Mouse (Mus musculus) midbrain, embryonic 16.5 days (tissue): ENCODE results near the gene Scnm1. TPM values are rescaled to one million over a fixed set of nuclear protein-coding genes. Genes with fewer than 3 reads are reported as not detected.

Source experiments
- ATAC-seq: fragments of 200-750 bp; cut with Nextera tagmentation; 2 replicates; pipeline ENCODE4 v1.8.0; 2017; ENCODE audit warnings: moderate TSS enrichment
- H3K27ac ChIP-seq: fragments of 300-500 bp; sonication (generic); 2 replicates; pipeline ENCODE4 v1.5.1; 2014; ENCODE audit warnings: mild to moderate bottlenecking, low read length, mixed read lengths
- H3K27me3 ChIP-seq: fragments of 300-500 bp; sonication (generic); 2 replicates; pipeline ENCODE4 v1.6.1; 2014; ENCODE audit warnings: low read depth, low read length, mixed read lengths; ENCODE audit not compliant: control insufficient read depth, insufficient read depth
- H3K36me3 ChIP-seq: fragments of 300-500 bp; sonication (generic); 2 replicates; pipeline ENCODE4 v1.6.1; 2014; ENCODE audit warnings: mild to moderate bottlenecking, low read length, moderate library complexity, mixed read lengths; ENCODE audit not compliant: control insufficient read depth, insufficient read depth
- H3K4me1 ChIP-seq: fragments of 300-500 bp; sonication (generic); 2 replicates; pipeline ENCODE4 v1.6.1; 2014; ENCODE audit warnings: mild to moderate bottlenecking, low read length, mixed read lengths; ENCODE audit not compliant: control insufficient read depth, insufficient read depth
- H3K4me2 ChIP-seq: fragments of 300-500 bp; sonication (generic); 2 replicates; pipeline ENCODE4 v1.6.1; 2014; ENCODE audit warnings: mild to moderate bottlenecking, low read length, mixed read lengths
- H3K4me3 ChIP-seq: fragments of 300-500 bp; sonication (generic); 2 replicates; pipeline ENCODE4 v1.5.1; 2014; ENCODE audit warnings: low read depth, mild to moderate bottlenecking, low read length, moderate library complexity, mixed read lengths
- H3K9ac ChIP-seq: fragments of 300-500 bp; sonication (generic); 2 replicates; pipeline ENCODE4 v1.6.1; 2014; ENCODE audit warnings: low read depth, low read length, mixed read lengths
- H3K9me3 ChIP-seq: fragments of 300-500 bp; sonication (generic); replicated peaks from 2 replicates; pipeline ENCODE4 v1.6.1; 2014; ENCODE audit warnings: mild to moderate bottlenecking, low read length, mixed read lengths; ENCODE audit not compliant: control insufficient read depth, poor library complexity, severe bottlenecking
- WGBS: fragments of 180-500 bp; shearing (Covaris S2); extraction: QIAGEN DNeasy Blood & Tissue Kit; methylation state at CpG from one replicate; pipeline ENCODE4 v1.1.7; 2014; 5-methylcytosine and 5-hydroxymethylcytosine counted together
- polyA plus RNA-seq: library from polyadenylated mRNA; unstranded; fragments of >200 nt; fragmentation: Nextera tagmentation; extraction: Ambion mirVana; gene quantifications from 2 replicates; pipeline ENCODE4 v1.2.1, GENCODE M21; 2015

Gene Scnm1
- polyA plus RNA-seq, 1 experiment from 2014 or later: 79.5 TPM

DNA sequence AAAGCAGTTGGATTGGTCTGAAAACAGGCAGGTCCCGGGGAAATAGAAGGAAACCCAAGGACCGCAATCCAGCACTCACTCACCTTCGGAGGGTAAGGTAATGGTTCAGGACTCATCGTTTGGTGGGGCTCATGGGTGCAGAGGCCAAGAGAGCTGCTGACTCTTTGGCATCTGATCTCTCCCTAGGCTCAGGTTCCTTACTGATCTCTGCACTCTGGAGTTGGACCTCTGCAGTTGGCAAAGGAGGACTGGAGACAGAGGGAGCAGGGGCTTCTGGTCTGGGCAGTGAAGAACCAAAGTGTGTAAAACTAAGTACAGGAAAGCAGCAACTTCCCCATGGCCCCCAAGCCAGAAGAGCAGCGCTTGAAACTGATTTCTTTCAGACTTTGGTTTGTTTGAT, 3.7 kb downstream of the Scnm1 start:
- no peak overlapping the region for H3K9ac ChIP-seq
- ATAC-seq: no peak
- no peaks in the 10 kb centered on the region for H3K9me3 ChIP-seq
- H3K4me3 ChIP-seq: no peak overlapping the region
- peaks cover 8% of the 10 kb centered on the region for H3K4me1 ChIP-seq
- 95% methylated on average over 5 of the region's 5 CpGs for WGBS
- no peak overlapping the region for H3K4me2 ChIP-seq
- 0 out of 2 replicates have a peak, but pooled peaks cover 2% of the 10 kb centered on the region for H3K36me3 ChIP-seq
- no peaks in the 10 kb centered on the region for H3K27me3 ChIP-seq
- H3K27ac ChIP-seq: no peak overlapping the region

DNA sequence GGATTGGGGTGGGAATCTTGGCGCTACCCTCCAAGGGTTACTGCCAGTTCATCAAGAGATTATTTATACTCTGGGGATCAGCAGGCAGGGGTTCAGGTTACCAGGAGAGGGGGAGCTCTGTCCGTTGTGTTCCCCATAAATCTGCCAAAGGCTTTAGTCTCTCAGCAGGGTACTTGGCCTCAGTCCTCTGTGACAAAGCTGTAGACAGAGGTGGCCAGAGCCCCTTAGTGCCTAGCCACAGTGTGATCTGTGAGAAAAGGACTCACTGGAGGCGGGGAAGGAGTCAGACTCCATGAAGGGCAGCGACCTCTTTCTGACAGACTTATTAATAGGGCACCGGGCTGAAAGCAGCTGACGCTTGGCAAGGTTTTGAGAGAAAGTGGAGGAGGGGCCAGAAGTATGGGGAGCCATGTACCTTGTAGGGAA, 4.6 kb downstream of the Scnm1 start:
- ATAC-seq: no peak
- peaks cover 6% of the 10 kb centered on the region for H3K4me1 ChIP-seq
- 0 out of 2 replicates have a peak, but pooled peaks cover 2% of the 10 kb centered on the region for H3K36me3 ChIP-seq
- no peaks in the 10 kb centered on the region for H3K9me3 ChIP-seq
- 46% methylated on average over 6 of the region's 6 CpGs for WGBS
- H3K4me2 ChIP-seq: no peak overlapping the region
- H3K9ac ChIP-seq: no peak overlapping the region
- no peaks in the 10 kb centered on the region for H3K27me3 ChIP-seq
- no peak overlapping the region for H3K4me3 ChIP-seq
- H3K27ac ChIP-seq: no peak overlapping the region

DNA sequence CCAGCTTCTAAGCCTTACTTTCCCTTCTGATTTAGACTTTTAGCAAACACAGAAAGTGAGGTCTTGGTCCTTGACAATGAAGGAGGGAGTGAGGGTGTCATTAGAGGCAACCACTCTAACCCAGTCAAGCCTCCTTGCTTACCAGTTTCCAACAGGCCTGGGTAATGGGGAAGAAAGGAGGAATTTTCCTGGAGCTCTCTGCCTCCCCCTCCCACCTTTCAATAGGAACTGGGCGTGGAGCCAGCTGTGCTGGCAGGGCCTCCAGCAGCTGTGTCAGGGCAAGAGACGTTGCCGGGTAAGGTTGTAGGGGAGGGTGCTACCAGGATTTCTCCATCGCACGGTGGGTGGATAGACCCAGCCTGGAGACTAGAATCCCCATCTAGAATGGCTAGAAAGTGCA, 8.8 kb downstream of the Scnm1 start:
- no peaks in the 10 kb centered on the region for H3K9me3 ChIP-seq
- H3K9ac ChIP-seq: no peak overlapping the region
- H3K27ac ChIP-seq: no peak overlapping the region
- no peaks in the 10 kb centered on the region for H3K27me3 ChIP-seq
- H3K36me3 ChIP-seq: peaks cover 25% of the 10 kb centered on the region
- 30% methylated on average over 5 of the region's 5 CpGs for WGBS
- H3K4me2 ChIP-seq: no peak overlapping the region
- ATAC-seq: no peak
- H3K4me1 ChIP-seq: no peaks in the 10 kb centered on the region
- H3K4me3 ChIP-seq: no peak overlapping the region

DNA sequence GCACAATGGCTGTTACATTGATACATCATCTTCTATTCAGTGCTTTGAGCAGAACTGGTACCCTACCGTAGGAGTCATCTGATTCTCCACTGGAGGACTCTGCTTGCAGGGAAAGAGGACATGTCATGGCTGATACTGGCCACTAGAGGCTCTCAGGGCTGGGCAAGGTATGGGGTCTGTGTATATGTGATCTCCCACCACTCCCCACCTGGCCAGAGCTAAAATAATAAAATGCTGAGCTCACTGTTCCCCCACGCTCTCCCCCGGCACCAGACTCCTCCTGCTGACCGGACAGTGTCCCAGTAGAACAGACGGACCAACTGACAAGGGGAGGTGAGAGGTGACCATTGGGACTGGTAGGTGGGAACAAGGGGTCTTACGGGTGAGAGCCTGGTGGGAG, 9.6 kb downstream of the Scnm1 start, which contains the start of gene Tmod4:
Gene Tmod4, plus strand, starts transcription at position 231 of the 400 bp plus-strand sequence.
- Histone ChIP-seq H3K4me2 (no peak within 1 kb of the TSS), H3K27me3 (no peaks in the 10 kb centered on the region), H3K36me3 (peaks cover 31% of the 10 kb centered on the region), H3K9me3 (no peaks in the 10 kb centered on the region), H3K27ac (no peak within 1 kb of the TSS), H3K9ac (no peak within 1 kb of the TSS), H3K4me3 (no peak within 1 kb of the TSS), H3K4me1 (no peaks in the 10 kb centered on the region)
- 64% methylated on average over 6 of the region's 6 CpGs for WGBS
- ATAC-seq: peak; percentile 15; the same call in 1 of the 2 replicates

DNA sequence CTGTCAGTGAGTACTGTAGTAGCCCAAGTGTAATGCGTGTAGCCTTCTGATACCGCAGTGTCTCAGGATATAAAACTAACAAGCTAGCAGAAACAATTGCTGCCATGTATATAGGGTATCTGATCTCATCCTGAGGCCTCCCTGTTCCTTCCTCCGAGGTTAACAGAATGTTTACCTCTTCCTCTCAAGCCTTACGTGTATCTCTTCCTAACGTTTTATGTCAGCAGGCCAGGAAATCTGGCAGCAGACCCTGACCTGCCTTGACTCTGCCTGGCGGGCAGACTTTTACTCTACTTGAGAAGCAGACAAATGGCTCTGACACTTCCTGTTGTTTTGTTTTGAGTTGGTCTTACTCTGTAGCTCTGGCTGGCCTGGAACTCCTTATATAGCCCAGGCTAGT, 12.2 kb downstream of the Scnm1 start:
- peaks cover 36% of the 10 kb centered on the region for H3K36me3 ChIP-seq

DNA sequence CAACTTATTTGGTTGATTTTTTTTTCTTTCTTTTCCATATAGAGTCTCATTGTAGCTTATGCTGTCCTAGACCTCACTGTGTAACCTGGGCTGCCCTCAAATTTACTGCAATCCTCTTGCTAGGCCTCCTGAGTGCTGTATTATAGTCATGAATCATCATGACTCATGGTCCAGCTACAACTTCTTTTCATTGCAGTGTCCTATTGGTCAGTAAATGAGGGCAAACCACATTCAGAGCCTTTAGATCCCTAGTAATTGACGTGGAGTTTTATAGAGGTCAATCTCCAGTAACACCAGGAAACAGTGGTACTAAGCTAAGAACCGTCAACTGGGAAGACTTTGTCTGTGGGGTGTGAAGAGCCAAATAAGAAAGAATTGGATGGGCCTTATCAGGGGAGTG, 16.1 kb downstream of the Scnm1 start:
- ATAC-seq: no peak
- no peaks in the 10 kb centered on the region for H3K27me3 ChIP-seq
- H3K4me1 ChIP-seq: peaks cover 1% of the 10 kb centered on the region; the same call in 1 of the 2 replicates
- H3K9me3 ChIP-seq: no peaks in the 10 kb centered on the region
- WGBS: 94% methylated on average over 2 of the region's 2 CpGs
- peaks cover 37% of the 10 kb centered on the region for H3K36me3 ChIP-seq
- H3K27ac ChIP-seq: no peak overlapping the region
- no peak overlapping the region for H3K9ac ChIP-seq
- no peak overlapping the region for H3K4me3 ChIP-seq
- H3K4me2 ChIP-seq: no peak overlapping the region

More for the DNA sequence above, 12.2 kb downstream of the Scnm1 start:
- Histone ChIP-seq H3K4me2 (no peak overlapping the region), H3K9ac (no peak overlapping the region), H3K27me3 (no peaks in the 10 kb centered on the region), H3K9me3 (no peaks in the 10 kb centered on the region), H3K27ac (no peak overlapping the region), H3K4me1 (no peaks in the 10 kb centered on the region), H3K4me3 (no peak overlapping the region)
- 88% methylated on average over 6 of the region's 6 CpGs for WGBS
- no peak for ATAC-seq

DNA sequence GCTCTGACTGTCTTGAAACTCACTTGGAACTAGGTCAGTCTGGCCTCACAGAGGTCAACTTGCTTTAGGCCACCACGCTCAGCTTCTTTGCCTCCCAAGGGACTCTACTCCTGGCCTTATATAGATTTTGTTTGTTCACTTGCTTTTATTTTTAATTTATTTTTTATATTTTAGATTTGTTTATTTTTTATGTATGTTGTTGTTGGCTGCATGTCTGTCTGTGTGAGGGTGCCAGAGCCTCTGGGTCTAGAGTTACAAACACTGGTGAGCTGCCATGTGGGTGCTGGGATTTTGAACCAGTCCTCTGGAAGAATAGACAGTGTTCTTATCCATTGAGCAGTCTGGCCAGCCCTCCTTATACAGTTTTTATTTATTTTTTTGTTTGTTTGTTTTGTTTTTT, 21.1 kb downstream of the Scnm1 start:
- Histone ChIP-seq H3K36me3 (peaks cover 4% of the 10 kb centered on the region), H3K4me2 (no peak overlapping the region), H3K9me3 (no peaks in the 10 kb centered on the region), H3K27ac (no peak overlapping the region), H3K4me1 (peaks cover 10% of the 10 kb centered on the region), H3K27me3 (no peaks in the 10 kb centered on the region), H3K4me3 (no peak overlapping the region), H3K9ac (no peak overlapping the region)
- WGBS: 95% methylated on average over 1 of the region's 1 CpGs
- ATAC-seq: no peak

DNA sequence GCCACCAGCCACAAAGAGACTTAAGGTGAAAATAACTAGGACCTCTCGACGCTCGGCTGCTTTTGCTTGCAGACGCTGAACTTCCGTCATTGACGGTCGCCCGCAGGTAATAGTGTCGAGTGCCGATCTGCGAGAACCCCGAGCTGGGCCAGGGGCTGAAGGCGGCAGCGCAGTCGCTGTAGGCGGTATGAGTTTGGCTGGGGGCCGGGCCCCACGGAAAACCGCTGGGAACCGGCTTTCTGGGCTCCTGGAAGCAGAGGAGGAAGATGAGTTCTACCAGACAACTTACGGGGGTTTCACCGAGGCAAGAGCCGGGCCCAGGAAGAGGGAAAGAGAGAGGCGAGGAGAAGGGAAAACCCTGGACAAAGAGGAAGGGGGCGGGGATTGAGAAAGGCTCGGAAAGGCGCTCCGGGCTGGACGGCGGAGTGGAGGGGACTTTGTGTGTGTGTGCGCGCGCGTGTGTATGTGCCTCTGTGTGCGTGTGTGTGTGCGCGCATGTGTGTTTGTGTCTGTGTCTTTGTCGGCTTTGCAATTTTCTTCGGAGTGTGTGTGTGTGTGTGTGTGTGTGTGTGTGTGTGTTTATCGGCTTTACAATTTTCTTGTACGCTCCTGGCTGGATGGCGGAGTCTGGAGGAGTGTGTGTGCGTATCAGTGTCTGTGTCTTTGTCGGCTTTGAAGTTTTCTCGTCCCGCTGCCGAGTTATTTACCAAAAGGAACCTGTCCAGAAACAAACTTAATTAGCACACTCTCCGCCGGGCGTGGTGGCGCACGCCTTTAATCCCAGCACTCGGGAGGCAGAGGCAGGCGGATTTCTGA, 22.7 kb downstream of the Scnm1 start, which contains the start of gene Vps72:
Gene Vps72, plus strand, starts transcription at position 112 of the 816 bp plus-strand sequence.
- peaks cover 4% of the 10 kb centered on the region for H3K36me3 ChIP-seq
- no peaks in the 10 kb centered on the region for H3K27me3 ChIP-seq
- no peaks in the 10 kb centered on the region for H3K9me3 ChIP-seq
- H3K9ac ChIP-seq: peak within 1 kb of the TSS; percentile 87
- H3K27ac ChIP-seq: peak within 1 kb of the TSS; percentile 94
- peak; percentile 60 for ATAC-seq
- WGBS: under 1% methylated on average over 53 of the region's 54 CpGs
- peak within 1 kb of the TSS; percentile 58 for H3K4me2 ChIP-seq
- H3K4me1 ChIP-seq: peaks cover 10% of the 10 kb centered on the region
- peak within 1 kb of the TSS; percentile 90 for H3K4me3 ChIP-seq

DNA sequence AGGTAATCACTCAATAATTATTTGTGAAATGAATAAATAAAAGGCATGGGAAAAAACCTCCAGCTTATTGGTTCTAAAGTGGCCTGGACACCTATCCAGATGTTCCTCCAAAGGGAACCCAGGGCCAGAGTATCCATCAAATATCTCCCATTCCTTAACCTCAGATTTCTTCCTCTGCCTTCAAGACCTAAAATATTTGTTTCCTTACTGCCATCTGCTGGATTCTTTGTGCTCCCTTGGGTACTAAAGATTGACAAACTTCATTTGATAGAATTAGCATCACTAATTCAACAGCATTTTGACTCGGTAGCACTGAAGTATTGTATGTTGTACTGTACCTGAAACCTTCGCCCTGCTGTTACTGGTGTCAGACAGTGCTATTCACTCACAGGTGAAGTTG, 25.9 kb downstream of the Scnm1 start:
- H3K27me3 ChIP-seq: no peaks in the 10 kb centered on the region
- no peaks in the 10 kb centered on the region for H3K36me3 ChIP-seq
- no peaks in the 10 kb centered on the region for H3K9me3 ChIP-seq
- 69% methylated on average over 2 of the region's 2 CpGs for WGBS
- peaks cover 21% of the 10 kb centered on the region for H3K4me1 ChIP-seq
- H3K4me3 ChIP-seq: no peak overlapping the region
- H3K9ac ChIP-seq: no peak overlapping the region
- no peak for ATAC-seq
- H3K4me2 ChIP-seq: no peak overlapping the region
- H3K27ac ChIP-seq: no peak overlapping the region
